Mouse (Mus musculus): ENCODE results near the gene Htr2a.

GRCm38 (mm10) chr14:74646107-74646793 lies 5.6 kb downstream of the Htr2a start:
- TF ChIP-seq CTCF (IDR thresholded peaks at IDR 0.05; ENCODE audit: low read depth) (no peak), EP300 (IDR thresholded peaks at IDR 0.05; ENCODE audit: low read depth) (peak; percentile 88)

Data from heart, postnatal 0 days (tissue).